Mouse (Mus musculus) neural tube, embryonic 11.5 days (tissue): ENCODE data around the gene Abhd5. TPM values are rescaled to one million over a fixed set of nuclear protein-coding genes. Genes with fewer than 3 reads are reported as not detected.

Experiments used
- ATAC-seq: fragments of 200-750 bp; cut with Nextera tagmentation; 2 replicates; pipeline ENCODE4 v1.8.0; 2017; ENCODE audit warnings: moderate number of reproducible peaks, mild to moderate bottlenecking, moderate TSS enrichment, moderate library complexity; ENCODE audit not compliant: insufficient read depth, low FRiP score, low TSS enrichment
- DNase-seq: peaks from one replicate; pipeline ENCODE4 v3.0.0-alpha.2; 2015; ENCODE audit warnings: low spot score
- H3K27ac ChIP-seq: fragments of 300-500 bp; sonication (generic); 2 replicates; pipeline ENCODE4 v1.5.1; 2014; ENCODE audit warnings: low read depth, mild to moderate bottlenecking, low read length
- H3K27me3 ChIP-seq: fragments of 300-500 bp; sonication (generic); 2 replicates; pipeline ENCODE4 v1.6.1; 2014; ENCODE audit warnings: mild to moderate bottlenecking, low read length, mixed read lengths; ENCODE audit not compliant: control insufficient read depth, insufficient read depth
- H3K36me3 ChIP-seq: fragments of 300-500 bp; sonication (generic); 2 replicates; pipeline ENCODE4 v1.6.1; 2014; ENCODE audit warnings: mild to moderate bottlenecking, low read length, moderate library complexity, mixed read lengths; ENCODE audit not compliant: control insufficient read depth, insufficient read depth
- H3K4me1 ChIP-seq: fragments of 300-500 bp; sonication (generic); 2 replicates; pipeline ENCODE4 v1.6.1; 2014; ENCODE audit warnings: low read length, mixed read lengths; ENCODE audit not compliant: control insufficient read depth, insufficient read depth
- H3K4me2 ChIP-seq: fragments of 300-500 bp; sonication (generic); 2 replicates; pipeline ENCODE4 v1.6.1; 2014; ENCODE audit warnings: low read depth, mild to moderate bottlenecking, moderate library complexity
- H3K4me3 ChIP-seq: fragments of 300-500 bp; sonication (generic); 2 replicates; pipeline ENCODE4 v1.5.1; 2014; ENCODE audit warnings: low read depth, low read length
- H3K9ac ChIP-seq: fragments of 300-500 bp; sonication (generic); 2 replicates; pipeline ENCODE4 v1.6.1; 2014; ENCODE audit warnings: mild to moderate bottlenecking, low read length
- H3K9me3 ChIP-seq: fragments of 300-500 bp; sonication (generic); 2 replicates; pipeline ENCODE4 v1.6.1; 2016; ENCODE audit warnings: low read length; ENCODE audit not compliant: control insufficient read depth
- WGBS: fragments of 180-500 bp; shearing (Covaris S2); extraction: QIAGEN DNeasy Blood & Tissue Kit; methylation state at CpG from one replicate; pipeline ENCODE4 v1.1.7; 2014; 5-methylcytosine and 5-hydroxymethylcytosine counted together
- polyA plus RNA-seq: library from polyadenylated mRNA; unstranded; fragments of >200 nt; fragmentation: Nextera tagmentation; extraction: Ambion mirVana; gene quantifications from 2 replicates; pipeline ENCODE4 v1.2.1, GENCODE M21; 2014

The Abhd5 gene
- polyA plus RNA-seq, 1 experiment from 2014 or later: 19.8 TPM

DNA sequence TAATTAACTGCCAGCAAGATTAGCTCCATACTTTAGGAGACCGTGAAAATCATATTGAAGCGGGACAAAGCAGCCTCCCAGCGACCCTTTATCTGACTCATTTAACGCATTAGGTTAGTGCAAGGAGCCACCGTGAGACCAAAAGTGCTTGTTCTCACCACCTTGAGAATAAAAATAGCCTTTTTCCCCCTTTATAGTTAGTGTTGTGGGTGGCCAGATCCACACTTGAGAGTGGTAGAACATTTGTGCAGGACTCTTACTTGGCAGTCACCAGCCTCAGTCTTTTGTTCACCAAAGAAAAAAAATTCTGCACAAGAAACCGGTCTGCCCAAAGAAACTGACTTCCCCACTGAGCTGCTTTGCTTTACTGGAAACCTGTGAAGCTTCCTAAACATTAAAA lies 29.6 kb downstream of the Abhd5 start:
- 34% methylated on average over 6 of the region's 6 CpGs for WGBS
- ATAC-seq: no peak
- Histone ChIP-seq H3K9ac (no peak overlapping the region), H3K4me3 (no peak overlapping the region), H3K36me3 (no peaks in the 10 kb centered on the region), H3K4me2 (no peak overlapping the region), H3K4me1 (no peaks in the 10 kb centered on the region; the same call in 1 of the 2 replicates), H3K27me3 (no peaks in the 10 kb centered on the region; the same call in 1 of the 2 replicates), H3K9me3 (no peaks in the 10 kb centered on the region), H3K27ac (no peak overlapping the region)
- no peak for DNase-seq

DNA sequence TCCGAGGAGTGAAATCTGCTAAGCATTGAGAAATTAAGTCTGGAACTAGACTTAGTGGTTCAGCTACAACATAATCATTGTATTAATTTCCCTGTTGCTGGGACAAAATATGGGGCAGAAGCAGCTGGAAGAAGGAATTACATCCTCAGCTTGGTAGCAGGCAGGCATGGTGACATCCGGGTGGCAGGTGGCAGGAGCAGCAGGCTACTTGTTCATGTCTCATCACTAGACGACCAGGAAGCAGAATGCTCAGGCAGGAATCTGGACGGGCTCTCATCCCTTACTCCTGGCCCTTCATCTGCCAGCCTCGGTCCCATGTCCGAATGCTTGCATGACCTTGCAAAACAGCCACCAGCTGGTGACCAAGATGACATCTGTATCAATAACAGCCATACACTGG lies 30.6 kb downstream of the Abhd5 start:
- Histone ChIP-seq H3K27ac (no peak overlapping the region), H3K9me3 (no peaks in the 10 kb centered on the region), H3K4me1 (no peaks in the 10 kb centered on the region; the same call in 1 of the 2 replicates), H3K4me3 (no peak overlapping the region), H3K9ac (no peak overlapping the region), H3K36me3 (no peaks in the 10 kb centered on the region), H3K4me2 (no peak overlapping the region), H3K27me3 (no peaks in the 10 kb centered on the region; the same call in 1 of the 2 replicates)
- DNase-seq (no peak), ATAC-seq (no peak)
- 89% methylated on average over 6 of the region's 6 CpGs for WGBS

DNA sequence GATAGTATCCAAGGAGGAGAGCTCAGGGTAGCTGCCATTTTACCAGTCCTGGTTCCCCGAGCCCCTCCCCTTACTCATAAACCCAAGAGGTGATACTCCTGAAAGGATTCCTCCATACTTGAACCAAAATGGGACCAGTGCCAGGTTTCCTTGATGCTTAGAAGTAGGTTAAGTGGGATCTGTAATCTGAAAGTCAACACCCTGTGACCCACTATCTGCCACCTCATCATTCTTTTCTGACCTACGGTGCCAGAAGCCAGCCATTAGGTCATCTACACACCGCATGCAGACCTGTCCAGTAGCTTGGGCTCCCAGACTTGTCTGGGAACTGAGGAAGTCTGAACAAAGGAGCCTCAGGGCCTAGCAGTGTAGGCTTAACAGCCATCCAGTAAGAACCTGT lies 34.6 kb downstream of the Abhd5 start:
- DNase-seq (no peak), ATAC-seq (no peak)
- Histone ChIP-seq H3K27me3 (no peaks in the 10 kb centered on the region; the same call in 1 of the 2 replicates), H3K4me3 (no peak overlapping the region), H3K4me2 (no peak overlapping the region), H3K9ac (no peak overlapping the region), H3K36me3 (no peaks in the 10 kb centered on the region), H3K27ac (no peak overlapping the region), H3K9me3 (no peaks in the 10 kb centered on the region), H3K4me1 (no peaks in the 10 kb centered on the region; the same call in 1 of the 2 replicates)
- 90% methylated on average over 3 of the region's 3 CpGs for WGBS

DNA sequence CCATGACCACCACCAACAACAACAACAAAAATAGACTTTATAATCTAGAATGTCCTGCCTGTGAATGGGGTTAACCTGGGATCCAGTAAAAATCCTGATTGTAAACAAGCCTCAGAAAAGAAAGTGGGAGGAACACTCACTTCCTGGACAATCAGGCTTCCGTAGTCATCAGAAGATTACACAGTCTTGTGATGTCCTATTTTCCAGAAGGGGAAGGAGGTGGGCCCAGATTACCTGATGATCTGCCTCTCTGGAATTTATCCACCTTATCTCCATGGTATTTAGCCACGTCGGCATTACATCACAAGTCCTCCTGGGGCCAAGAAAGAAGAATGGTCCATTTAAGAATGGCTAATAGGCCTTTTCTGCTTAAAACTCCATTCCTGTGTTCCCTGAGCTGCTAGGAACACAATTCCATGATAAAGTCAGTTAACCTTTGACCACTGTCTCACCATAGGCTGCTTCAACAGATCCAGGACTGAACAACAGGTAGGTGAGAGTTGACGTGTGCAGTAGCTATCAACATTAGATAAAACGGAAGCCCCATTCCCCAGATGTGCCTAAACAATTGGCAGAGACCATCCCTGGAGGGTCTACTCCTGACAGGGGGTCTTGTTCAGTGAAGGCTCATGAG lies 38.0 kb downstream of the Abhd5 start:
- no peaks in the 10 kb centered on the region for H3K36me3 ChIP-seq
- WGBS: 92% methylated on average over 5 of the region's 5 CpGs
- DNase-seq (no peak), ATAC-seq (no peak)
- H3K4me1 ChIP-seq: no peaks in the 10 kb centered on the region
- no peaks in the 10 kb centered on the region for H3K9me3 ChIP-seq
- no peak overlapping the region for H3K4me2 ChIP-seq
- no peak overlapping the region for H3K27ac ChIP-seq
- H3K4me3 ChIP-seq: no peak overlapping the region
- H3K9ac ChIP-seq: no peak overlapping the region
- no peaks in the 10 kb centered on the region for H3K27me3 ChIP-seq

DNA sequence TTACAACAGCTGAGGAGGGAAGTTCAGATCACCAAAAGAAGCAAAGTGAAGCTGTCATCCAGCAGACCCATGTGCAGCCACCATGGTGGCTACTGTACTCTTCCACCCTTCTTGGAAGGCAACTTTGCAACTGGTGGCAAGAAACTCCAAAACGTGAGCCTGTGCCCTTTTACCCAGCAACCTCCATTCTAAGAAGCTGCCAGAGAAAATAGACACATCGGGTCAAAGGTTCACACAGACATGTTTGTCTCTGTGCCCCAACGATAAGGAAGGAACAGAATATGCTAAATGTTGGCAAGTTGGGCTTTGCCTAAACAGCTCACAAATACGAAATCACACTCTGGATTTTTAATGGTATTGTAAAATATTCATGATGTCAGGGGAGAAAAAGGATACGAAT lies 44.4 kb downstream of the Abhd5 start:
- Histone ChIP-seq H3K4me2 (no peak overlapping the region), H3K4me1 (no peaks in the 10 kb centered on the region), H3K9me3 (no peaks in the 10 kb centered on the region), H3K27me3 (no peaks in the 10 kb centered on the region), H3K9ac (no peak overlapping the region), H3K4me3 (no peak overlapping the region), H3K27ac (no peak overlapping the region), H3K36me3 (no peaks in the 10 kb centered on the region)
- ATAC-seq (no peak), DNase-seq (no peak)
- 85% methylated on average over 5 of the region's 5 CpGs for WGBS

DNA sequence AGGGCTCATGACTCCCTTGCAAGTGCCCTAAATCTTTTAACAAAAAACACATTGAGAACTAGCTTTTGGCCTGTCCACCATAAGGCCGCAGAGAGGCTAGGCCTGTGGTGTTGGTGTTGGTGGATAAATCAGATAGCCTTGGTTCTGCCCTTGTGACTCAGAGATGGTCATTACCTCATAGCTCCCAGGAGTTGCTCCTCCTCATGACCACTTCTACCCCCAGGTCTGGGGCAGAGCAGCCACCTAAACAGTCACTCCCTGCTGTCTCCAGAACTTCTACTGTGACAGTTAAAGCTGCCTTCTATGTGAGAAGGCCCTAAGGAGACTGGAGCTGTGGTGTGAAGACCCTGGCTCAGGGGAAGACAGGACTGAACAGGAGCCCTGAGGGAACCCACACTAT lies 45.7 kb downstream of the Abhd5 start:
- 90% methylated on average over 1 of the region's 1 CpGs for WGBS
- ATAC-seq: no peak
- H3K27me3 ChIP-seq: no peaks in the 10 kb centered on the region
- H3K4me3 ChIP-seq: no peak overlapping the region
- no peak overlapping the region for H3K27ac ChIP-seq
- H3K36me3 ChIP-seq: no peaks in the 10 kb centered on the region
- H3K4me2 ChIP-seq: no peak overlapping the region
- H3K4me1 ChIP-seq: no peaks in the 10 kb centered on the region
- DNase-seq: no peak
- H3K9ac ChIP-seq: no peak overlapping the region
- no peaks in the 10 kb centered on the region for H3K9me3 ChIP-seq

DNA sequence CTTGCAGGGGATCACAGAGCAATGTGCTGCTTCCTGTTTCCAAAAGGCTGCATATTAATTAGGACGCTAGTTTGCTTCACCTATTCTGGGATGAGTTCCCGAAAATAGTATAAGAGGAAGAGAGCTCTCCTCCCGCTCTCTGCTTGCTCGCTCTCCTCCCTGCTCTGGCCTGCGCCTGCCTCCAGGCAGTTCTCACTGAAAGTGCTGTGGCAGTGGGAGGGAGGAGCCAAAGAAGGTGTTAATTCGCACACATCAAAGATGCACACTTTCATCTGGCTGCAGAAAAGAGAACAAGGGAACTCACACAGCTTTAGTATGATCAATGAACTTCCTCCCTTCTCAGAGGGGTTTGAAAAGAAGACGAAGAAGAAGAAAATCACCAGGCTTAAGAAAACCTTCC lies 47.3 kb downstream of the Abhd5 start:
- 50% methylated on average over 7 of the region's 7 CpGs for WGBS
- Histone ChIP-seq H3K27ac (no peak overlapping the region), H3K36me3 (no peaks in the 10 kb centered on the region), H3K4me3 (no peak overlapping the region), H3K9me3 (no peaks in the 10 kb centered on the region), H3K9ac (no peak overlapping the region), H3K27me3 (no peaks in the 10 kb centered on the region), H3K4me1 (no peaks in the 10 kb centered on the region), H3K4me2 (no peak overlapping the region)
- DNase-seq: no peak
- ATAC-seq: no peak

DNA sequence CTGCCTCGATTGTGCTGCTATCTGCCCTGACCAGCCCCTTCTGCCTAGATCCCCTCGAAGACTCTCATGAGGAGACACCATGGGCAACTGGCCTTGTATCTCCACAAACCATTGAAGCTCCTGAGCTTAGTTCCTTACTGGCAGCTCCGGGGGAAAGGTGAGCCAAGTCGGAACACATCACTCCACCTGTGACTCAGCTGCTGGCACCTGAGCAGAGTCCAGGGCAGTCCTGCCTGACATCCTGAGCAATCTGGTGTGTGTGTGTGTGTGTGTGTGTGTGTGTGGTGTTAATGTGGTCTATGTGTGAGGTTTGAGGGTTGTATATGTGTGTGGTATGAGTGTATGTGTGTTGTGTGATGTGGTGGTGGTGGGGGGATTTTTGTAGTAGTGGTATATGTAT lies 49.8 kb downstream of the Abhd5 start:
- ATAC-seq (no peak), DNase-seq (no peak)
- Histone ChIP-seq H3K27me3 (no peaks in the 10 kb centered on the region), H3K9me3 (no peaks in the 10 kb centered on the region), H3K27ac (no peak overlapping the region), H3K4me1 (no peaks in the 10 kb centered on the region), H3K4me3 (no peak overlapping the region), H3K4me2 (no peak overlapping the region), H3K9ac (no peak overlapping the region), H3K36me3 (no peaks in the 10 kb centered on the region)
- 91% methylated on average over 4 of the region's 4 CpGs for WGBS

DNA sequence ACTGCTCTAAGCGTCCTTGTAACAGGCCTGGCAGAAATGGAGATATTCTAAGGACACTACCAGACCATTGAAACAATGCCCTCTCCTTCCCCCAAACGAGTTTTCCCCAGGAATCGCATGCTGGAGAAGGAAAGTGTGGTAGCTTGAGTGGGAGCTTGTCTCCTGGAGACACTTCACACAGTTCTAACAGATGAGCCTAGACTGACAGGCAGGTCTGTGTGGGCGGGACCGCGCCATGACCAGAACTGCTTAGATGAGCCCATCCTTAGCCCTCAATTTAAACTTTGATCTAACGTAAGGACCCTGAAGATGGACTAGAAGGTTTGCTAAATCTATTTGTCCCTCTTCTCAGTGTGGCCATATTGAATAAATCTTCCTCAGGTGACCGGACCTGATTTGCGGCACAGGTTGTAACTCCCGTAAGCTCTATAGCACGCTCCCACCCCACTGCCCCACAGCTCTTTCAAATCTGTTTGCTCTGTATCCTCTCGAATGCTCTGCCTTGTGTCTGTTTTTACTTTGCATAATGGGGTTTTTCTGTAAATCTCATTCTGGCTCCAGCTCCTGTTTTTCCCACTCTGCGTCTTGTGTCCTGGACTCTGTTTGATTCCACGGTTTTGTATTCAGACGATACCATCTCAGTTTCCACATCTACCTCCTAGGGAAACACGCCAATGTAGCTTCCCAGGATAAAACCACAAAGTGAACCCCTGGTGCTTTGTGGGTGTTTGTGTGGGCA lies 59.2 kb downstream of the Abhd5 start:
- no peak for DNase-seq
- Histone ChIP-seq H3K9me3 (no peaks in the 10 kb centered on the region), H3K4me3 (no peak overlapping the region), H3K27me3 (no peaks in the 10 kb centered on the region), H3K4me1 (no peaks in the 10 kb centered on the region), H3K27ac (no peak overlapping the region), H3K9ac (no peak overlapping the region), H3K4me2 (no peak overlapping the region), H3K36me3 (no peaks in the 10 kb centered on the region)
- WGBS: 93% methylated on average over 16 of the region's 16 CpGs
- ATAC-seq: no peak
